Mouse (Mus musculus) left cerebral cortex, adult 18-20 months (tissue): ENCODE measurements around the gene Stard7. TPM values are rescaled to one million over a fixed set of nuclear protein-coding genes. Genes with fewer than 3 reads are reported as not detected.
A peak's percentile ranks its signal among the peaks of the same experiment; 100 is the strongest.
"Not testable (repeated sequence)": the region's sequence is repeated elsewhere in the genome, so short reads cannot be mapped to it uniquely, and the experiment has no call there.

ENCODE experiments used
- DNase-seq, 2 experiments: peaks; one replicate each; pipeline ENCODE4 v3.0.0; 2021 to 2022; ENCODE audit warnings: low spot score in 2 of 2, mixed read lengths in 1 of 2
- long read RNA-seq, 2 experiments: library from polyadenylated mRNA; stranded (forward); transcript quantifications; one replicate each; pipeline ENCODE4 v2.0.0; 2021
- total RNA-seq, 2 experiments: library from RNA; stranded (reverse); gene quantifications; 2 replicates each; pipeline ENCODE4 v1.2.3; 2021

Gene Stard7
- total RNA-seq = 100 to 1,000 TPM; 100 to 104 TPM
- long read RNA-seq, experiment 1, transcript Stard7-202 (8 exons, 3,116 nt) = major isoform, 110 of 139 reads
- long read RNA-seq, experiment 1, transcript Stard7-204 (7 exons, 2,869 nt) = minor isoform, 5 of 139 reads
- long read RNA-seq, experiment 1, partial matches to known transcripts = 6 of 139 reads
- long read RNA-seq, experiment 1, other reads (novel, unspliced or antisense) = 18 of 139 reads
- long read RNA-seq, experiment 2, transcript Stard7-202 (8 exons, 3,116 nt) = major isoform, 73 of 96 reads
- long read RNA-seq, experiment 2, partial matches to known transcripts = 18 of 96 reads
- long read RNA-seq, experiment 2, other reads (novel, unspliced or antisense) = 3 of 96 reads

DNA sequence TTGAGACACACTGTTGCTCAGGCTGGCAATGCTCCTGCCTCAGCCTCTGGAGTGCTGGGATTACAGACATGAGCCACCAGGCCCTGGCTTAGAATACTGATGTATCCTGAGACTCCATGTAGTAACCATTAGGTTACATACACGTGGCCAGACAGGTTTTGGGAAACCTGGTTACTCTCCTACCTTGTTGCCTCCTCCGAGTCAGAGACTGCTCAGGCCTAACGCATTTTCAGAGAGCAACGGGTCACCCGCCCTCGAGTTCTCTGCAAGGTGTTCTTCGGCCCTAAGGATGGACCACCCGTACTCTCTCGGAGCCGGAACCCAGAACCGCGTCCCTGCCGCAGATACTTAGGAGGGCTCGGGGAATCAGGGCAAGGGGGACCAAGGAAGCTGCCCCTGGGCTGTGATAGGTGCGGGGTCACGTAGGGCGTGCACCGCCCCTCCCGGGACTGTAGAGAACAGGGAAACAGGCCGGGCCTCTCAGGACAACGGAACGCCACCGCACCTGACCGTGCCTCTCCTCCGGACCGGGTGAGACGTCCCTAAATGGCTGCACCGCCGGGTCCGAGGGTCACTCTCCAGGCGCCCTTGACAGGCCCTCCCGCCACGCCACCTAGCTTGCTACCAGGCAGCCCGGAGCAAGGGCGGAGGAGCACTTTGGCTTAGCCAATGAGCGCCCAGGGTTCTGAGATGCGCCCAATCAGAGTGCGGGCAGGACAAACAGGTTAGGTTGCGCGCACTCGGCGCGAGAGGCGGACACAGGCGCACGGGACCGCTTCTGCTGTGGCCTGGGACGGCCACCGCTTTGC, at the start of gene Stard7:
Gene Stard7 (plus strand): TSS at position 728 of the 809 bp plus-strand sequence.
- DNase-seq = peak; percentile 93 to 96

DNA sequence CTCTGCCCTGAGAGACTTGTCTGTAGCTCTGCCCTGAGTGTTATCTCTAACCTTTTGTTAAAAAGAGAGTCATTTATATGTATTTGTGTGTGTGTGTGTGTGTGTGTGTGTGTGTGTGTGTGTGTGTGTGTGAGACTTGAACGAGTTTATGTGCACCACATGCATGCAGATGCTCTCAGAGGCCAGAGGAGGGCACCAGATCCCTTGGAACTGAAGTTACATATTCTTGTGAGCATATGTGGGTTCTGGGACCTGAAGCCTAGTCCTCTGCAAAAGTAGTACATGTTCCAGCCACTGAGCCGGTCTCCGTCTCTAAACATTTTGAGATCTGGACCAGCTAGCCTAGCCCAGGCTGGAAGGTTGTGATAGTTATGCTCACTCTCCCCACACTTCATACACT, 44.8 kb upstream of the Stard7 start:
- no peak for DNase-seq

DNA sequence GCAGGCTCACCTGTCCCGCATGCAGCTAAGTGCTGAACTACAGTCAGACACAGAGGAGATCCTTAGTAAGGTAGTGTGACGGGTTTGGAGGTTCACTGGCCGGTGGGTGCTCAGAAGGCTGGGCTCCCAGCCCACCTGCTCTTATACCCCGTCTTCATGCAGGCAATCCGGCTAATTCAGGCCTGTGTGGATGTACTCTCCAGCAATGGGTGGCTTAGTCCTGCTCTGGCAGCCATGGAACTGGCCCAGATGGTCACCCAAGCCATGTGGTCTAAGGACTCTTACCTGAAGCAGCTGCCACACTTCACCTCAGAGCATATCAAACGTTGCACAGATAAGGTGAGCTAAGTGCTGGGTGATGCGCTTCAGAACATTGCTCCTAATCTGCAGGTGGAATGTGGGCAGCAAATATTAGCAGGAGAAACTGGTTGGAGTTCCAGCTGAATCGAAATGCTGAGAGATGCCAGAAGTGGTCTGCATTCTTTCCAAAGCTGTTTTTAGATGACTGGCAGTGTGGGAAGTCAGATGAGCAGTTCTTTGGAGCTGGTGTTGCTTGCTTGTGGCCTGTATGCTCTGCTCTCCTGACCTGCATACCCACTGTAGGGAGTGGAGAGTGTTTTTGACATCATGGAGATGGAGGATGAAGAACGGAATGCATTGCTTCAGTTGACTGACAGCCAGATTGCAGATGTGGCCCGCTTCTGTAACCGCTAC, 32.0 kb upstream of the Stard7 start:
- no peak for DNase-seq

DNA sequence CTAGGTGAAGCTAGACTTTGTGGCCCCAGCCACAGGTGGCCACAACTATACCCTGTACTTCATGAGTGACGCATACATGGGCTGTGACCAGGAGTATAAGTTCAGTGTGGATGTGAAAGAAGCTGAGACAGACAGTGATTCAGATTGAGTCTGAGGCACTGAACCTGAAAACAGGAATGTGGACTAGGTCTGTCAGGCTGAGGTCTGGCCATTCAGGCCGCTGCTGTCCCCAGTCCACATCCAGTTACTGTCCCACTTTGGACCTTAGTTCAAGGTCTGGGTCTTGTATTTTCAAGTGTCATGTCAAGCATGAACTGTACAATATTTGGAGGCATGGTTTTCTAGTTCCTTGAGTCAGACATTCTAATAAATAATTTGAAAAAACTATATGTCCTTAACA, 30.0 kb upstream of the Stard7 start:
- DNase-seq = no peak

DNA sequence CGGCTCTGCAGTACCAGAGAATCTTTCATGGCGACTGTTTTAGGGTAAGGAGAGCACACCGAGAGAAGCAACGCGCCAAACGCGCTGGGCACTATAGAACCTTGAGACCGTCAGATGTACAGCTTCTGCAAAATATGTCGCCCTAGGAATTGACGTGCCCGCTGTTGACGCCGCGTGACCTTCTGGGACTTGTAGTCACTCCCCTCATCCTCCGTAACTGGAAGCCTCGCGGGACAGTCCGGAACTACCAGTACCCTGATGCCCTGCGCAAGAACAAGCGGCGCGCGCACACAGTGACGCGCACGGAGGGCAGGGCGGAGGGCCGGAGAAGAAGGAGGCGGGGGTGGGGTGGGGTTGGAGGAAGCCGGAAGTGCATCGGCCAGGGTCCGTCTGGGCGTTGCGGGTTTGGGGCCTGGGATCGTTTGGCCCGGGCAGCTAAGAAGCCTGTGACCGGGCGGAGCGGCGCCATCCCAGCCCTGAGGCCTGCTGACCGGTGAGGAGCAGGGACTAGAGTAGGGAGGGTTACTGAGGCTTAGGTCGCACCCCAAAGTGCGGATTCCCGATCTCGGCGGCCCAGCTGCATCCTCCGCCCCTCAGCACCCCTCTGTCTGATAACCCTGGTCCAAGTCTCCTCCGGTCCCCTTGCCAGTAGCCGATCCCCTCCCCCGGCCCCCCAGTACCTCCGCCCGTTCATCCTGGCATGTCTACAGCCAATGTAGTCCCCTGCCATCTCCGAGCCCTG, 22.3 kb upstream of the Stard7 start, which contains the start of the genes Ciao1 and Tmem127:
Gene Ciao1 (minus strand): TSS at position 225 of the 742 bp plus-strand sequence.
Gene Tmem127 (plus strand): TSS at position 317 of the 742 bp plus-strand sequence.
- peak; percentile 98 to 99 for DNase-seq

DNA sequence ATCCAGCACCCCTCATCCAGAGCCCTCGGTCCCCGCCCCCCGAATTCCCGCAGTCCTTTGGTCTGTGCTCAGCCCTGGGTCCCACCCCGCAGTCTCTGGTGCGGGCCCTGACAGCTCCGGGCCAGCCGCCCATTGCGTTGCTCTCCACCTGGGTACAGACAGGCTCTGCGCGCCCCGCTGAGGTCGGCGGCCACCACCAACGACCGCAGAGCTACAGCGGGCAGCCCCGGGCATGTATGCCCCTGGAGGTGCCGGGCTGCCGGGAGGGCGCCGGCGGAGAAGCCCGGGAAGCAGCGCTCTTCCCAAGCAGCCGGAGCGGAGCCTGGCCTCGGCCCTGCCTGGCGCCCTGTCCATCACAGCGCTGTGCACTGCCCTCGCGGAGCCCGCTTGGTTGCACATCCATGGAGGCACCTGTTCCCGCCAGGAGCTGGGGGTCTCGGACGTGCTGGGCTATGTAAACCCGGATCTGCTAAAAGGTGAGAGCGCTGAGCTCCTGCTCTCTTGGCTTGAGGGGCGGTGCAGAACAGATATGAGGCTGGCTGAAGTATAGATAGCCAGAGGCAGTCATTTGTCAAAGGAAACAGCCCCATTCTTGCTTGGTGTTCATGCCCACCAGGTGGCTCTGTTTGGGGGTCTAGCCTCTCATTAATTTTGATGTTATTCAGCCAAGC, 21.5 kb upstream of the Stard7 start:
- peak; percentile 26 to 37 for DNase-seq

DNA sequence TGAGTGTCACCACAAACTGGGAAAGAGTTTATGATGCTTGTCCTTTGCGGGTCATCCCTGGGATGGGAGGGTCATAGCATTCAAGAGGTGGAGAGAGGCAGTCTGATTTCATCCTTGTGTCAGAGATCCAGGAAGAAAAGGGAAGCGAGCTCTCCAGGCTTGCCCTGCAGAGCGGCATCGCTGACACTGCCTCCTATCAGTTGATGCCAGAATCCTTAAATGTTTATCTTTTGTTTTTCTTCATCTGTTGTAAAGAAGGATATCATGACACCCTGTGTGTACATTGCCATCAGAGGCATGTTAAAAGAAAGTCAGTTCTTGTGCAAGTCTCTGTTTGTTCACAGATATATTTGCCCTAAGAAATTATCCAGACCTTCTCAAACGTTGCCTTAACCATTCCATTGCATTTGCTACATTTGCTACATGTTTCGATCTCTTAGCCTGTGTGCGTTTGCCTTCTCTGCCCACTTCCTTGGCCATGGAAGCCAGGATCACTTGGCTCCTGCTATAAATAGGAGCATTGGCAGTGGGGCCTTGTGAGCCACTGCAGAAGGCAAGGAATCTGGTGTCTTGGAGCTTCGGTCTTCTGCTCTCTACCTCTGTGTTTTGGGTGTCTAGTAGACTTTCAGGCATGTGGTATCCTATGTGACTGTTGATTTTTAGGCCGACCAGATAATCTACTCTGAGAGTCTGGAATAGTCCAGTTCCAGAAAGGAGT, 19.6 kb upstream of the Stard7 start:
- no peak for DNase-seq

DNA sequence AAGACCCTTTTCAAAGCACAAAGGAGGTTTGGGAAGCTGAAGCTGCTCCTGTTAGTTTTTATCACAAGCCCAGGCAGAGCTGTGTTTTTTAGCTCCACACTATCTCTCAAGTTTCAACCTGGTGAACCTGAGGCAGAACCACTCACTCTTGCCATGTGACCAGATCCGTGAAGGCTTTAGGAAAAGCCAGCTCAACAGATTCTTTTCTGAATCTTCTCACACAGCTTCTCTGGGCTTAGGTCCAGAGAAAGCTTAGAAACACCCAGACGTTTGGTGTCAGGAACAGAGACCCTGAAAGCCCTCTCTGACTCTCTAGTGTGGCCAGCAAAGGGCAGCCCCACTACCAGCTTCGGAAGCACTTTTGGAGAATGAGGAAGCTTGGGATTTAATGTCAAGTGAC, 18.6 kb upstream of the Stard7 start:
- no peak for DNase-seq

DNA sequence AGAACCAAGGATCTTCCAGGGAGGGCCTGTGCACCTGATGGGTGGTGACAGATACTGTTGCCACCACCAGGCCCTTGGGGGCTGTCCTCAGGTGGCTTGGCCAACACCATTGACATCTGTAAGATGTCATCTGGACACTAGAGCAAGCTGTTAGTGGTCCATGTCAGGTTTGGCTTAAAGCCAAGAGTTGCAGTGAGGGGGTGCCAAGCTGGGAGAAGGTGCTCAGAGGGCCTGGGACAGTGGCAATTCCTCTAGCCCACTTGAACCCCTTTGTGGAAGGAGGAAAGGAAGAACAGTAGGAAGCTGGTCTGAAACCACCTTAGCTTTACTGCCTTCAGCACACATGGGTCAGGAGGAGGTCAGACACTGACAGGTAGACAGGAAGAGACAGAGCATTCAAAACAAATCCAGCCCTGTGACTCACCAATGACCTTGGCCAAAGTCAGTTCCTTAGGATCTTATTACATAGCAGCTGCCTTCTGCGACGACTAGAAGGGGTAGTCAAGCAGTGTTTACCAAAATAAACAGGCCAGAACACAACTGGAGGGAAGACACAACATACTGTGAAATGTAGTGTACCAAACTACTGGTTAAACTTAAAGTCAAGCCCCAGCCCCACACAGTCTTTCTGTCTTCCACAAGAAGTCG, 18.0 kb upstream of the Stard7 start:
- no peak for DNase-seq

DNA sequence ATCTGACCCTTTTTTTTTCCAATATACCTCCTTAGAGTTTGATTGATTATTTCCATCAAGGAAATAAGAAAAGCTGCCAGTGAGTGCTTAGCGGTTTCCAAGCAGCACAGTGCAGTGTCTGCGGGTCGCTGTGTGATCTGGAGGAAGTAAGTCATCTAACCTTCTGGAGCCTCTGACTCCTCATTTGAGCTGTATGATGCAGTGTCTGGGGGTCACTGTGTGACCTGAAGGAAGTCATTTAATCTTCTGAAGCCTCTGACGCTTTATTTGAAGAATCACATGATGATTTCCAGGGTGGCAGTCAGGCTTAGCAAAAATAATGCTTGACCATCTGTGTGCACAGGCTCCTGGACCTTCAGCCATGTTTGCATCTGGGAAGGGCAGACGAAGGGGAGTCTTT, 17.2 kb upstream of the Stard7 start:
- no peak for DNase-seq

DNA sequence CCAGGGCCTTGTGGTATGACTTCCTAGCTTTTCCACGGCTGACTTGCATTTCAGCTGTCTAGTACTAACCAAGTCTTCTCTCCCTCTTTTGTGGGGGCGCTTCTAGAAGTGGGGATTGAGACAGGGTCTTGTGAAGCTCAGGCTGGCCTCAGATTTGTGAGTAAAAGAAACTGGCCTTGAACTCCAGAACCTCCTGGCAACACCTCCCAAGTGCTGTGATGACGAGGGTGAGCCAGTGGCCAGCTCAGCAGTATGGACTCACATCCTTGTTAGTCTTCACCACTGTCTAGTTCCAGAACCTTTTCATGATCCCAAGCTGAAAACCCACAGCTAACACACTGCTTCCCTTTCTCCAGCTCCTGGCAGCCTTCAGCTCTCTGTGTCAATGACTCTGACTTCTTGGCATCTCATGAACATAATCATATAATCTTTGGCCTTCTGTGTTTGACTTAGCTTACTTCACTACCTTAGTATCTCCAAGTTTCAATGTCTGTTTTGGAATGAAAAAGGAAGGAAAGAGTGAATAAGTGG, 15.3 kb upstream of the Stard7 start:
- DNase-seq = no peak

DNA sequence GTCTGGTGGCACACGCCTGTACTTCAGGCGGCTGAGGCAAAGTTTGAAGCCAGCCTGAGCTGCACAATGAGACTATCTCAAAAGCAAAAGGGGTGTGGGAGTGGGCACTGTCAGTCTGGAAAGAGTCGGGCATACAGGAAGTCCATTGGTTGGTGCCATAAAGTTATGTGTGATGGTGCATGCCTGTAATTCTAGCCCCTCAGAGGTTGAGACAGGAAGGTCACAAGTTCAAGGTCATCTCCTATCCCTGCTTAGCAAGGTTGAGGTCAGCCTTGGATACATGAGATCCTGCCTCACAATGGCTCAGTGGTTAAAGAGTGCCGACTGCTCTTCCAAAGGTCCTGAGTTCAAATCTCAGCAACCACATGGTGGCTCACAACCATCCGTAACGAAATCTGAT, 14.7 kb upstream of the Stard7 start:
- DNase-seq = no peak

DNA sequence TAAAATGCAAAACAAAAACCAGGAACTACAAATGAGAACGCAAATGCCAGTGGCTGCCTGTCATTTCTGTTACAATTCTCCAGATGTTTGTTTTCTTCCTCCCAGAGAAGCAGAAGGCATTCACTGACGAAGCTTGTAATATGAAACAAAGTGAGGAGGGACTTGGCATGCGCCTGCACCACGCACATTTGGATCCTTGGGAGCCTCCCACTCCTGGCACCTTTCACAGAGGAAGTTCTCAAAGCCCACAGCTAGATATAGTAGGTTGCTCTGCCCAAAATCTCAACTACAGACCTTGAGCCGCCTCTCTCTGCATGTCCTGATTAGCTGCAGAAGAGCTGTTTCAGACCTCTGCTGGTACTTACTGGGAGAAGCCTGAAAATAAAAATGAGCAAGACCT, 10.7 kb upstream of the Stard7 start:
- no peak for DNase-seq

DNA sequence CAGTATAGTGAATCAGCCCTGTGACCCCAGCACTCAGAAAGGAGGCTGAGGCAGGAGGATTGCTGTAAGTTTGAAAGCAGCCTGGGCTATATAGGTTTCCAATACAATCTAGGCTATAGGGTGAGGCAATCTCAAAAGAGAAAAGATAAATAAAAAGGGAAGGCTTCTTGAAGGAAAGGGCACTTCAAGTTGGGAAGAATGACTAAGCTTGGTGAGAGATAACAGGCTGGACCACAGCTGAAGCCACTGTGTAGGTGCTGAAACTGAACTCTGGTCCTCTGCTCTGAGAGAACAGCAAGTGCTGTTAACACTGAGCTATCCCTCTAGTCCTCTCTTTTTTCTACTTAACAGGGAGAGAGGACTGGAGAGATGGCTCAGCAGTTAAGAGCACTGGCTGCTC, 7.5 kb upstream of the Stard7 start:
- DNase-seq = no peak

DNA sequence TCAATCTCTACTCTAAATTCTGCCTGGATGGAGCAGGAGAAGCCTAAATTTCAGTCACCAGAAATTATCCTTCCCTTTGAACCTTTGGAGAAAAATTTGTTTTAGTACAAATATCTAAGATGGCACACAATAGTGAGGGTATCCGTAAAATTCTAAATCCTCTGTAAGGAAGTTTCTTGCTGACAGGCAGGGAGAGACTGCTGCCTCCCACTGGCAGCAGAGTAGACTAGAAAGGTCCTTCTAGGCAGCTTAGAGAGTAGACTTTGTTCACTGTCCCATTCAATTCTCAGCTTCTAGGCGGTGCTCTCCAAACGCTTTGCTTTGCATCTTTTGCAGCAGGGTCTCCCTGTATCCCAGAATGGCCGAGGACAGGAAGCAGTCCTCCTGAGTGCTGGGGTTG, 2.2 kb upstream of the Stard7 start:
- no peak for DNase-seq

DNA sequence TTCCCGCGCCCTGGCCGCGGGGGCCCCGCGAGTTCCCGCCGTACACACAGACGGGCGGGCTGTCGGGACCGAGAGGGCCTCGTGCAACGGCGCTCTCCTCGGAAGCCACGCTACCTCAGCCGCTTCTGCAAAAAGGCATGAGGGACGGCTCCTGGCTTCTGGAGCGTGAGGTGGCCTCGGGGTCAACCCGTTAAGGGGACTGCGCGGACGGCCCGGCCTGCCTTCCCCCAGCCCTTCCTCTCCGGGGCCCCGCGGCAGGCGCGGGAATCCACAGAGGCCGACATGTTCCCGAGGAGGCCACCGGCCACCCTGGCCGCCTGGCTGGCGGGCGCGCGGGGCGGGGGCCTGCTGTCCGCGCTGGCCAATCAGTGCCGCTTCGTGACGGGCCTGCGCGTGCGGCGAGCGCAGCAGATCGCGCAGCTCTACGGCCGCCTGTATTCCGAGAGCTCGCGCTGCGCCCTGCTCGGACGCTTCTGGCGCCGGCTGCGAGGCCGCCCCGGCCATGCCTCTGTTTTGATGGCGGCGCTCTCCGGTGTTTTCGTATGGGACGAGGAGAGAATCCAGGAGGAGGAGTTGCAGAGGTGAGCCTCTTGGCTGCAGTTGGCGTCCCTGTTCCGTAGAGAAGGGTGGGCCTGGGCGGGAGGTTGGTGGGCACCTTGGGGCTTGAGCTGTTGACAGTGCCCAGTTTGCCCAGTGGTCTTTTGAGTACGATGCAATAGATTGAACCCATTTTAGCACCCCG, 453 bp downstream of the Stard7 start:
- peak; percentile 79 to 91 for DNase-seq

DNA sequence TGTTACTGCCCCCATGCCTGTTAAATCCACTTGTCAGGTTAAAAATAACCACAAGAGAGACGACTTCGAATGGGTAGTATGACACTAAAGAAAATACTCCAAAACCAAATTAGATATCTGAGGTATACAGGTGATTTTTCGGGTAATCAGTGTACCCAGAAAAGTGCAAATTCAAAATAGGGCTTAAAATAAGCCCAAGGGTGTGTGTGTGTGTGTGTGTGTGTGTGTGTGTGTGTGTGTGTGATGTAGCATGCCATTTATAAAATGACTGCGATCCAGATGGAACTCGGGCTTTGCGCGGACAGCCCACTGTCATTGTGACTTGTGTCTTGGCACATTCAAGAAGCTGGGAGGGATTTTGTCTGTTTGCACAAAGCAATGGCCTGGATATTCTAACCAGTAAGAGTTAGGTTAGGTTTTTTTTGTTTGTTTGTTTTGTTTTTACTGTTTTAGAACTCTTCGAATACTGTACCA, 1.1 kb downstream of the Stard7 start:
- DNase-seq = peak in 1 of 2 experiments; percentile 23

DNA sequence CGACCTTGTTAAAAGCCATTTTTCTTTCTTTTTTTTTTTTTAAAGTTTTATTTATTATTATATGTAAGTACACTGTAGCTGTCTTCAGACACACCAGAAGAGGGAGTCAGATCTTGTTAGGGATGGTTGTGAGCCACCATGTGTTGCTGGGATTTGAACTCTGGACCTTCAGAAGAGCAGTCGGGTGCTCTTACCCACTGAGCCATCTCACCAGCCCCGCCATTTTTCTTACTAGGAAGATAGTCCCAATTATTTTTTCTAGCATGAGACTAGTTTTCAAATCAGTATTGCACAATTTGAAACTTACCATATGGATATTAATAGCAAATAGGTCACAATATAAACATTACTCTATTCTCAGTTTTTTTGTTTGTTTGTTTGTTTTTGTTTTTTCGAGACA, 2.0 kb downstream of the Stard7 start:
- not testable (repeated sequence) for DNase-seq
